Mouse (Mus musculus) kidney, adult 18-20 months (tissue): ENCODE data around the gene Olfr1085.
"Not testable (repeated sequence)": the region's sequence is repeated elsewhere in the genome, so short reads cannot be mapped to it uniquely, and the experiment has no call there.

Source experiments
- DNase-seq: peaks from one replicate; pipeline ENCODE4 v3.0.0; 2021

Olfr1085 gene

GRCm38 (mm10) chr2:86661919-86662318, at the start of gene Olfr1085:
Gene Olfr1085 (minus strand): TSS chr2:86662019.
- no peak for DNase-seq

- no peak for DNase-seq
These were observed 36.5 kb upstream of the Olfr1085 start, which contains the start of gene Olfr1087 for GRCm38 (mm10) chr2:86698295-86698694. Gene Olfr1087 (minus strand): TSS chr2:86698395.

DNA sequence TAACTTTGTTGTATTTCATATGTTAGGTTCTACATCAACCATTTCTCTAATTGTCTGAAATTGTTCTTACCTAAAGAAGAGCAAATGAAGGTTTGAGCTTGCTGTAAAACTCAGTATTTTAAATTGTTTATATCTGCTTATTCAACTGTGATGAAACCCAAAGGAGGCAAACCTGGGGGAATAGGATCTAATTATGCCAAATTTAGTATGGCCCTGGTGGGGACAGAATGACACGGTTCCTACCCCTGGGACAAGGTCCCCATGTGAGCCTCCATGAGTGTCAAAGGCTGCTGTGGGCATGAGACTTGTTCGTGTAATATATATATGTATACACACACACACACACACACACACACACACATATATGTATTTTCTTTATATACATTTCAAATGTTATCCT, 18.2 kb upstream of the Olfr1085 start, which contains the start of gene Olfr1086:
TSS of gene Olfr1086 (minus strand) at position 101 of the 400 bp plus-strand sequence.
- DNase-seq, result no peak

GRCm38 (mm10) chr2:86639625-86640024, 22.2 kb downstream of the Olfr1085 start, which contains the start of gene Olfr1084:
Gene Olfr1084 (minus strand): TSS chr2:86639725.
- not testable (repeated sequence) for DNase-seq
